Mouse (Mus musculus) limb, embryonic 14.5 days (tissue): ENCODE measurements around the gene Vps13d. TPM values are rescaled to one million over a fixed set of nuclear protein-coding genes. Genes with fewer than 3 reads are reported as not detected.
A peak's percentile ranks its signal among the peaks of the same experiment; 100 is the strongest.

Experiments used
- ATAC-seq: fragments of 200-750 bp; cut with Nextera tagmentation; 2 replicates; pipeline ENCODE4 v1.8.0; 2017; ENCODE audit warnings: low read depth, moderate number of reproducible peaks, moderate TSS enrichment; ENCODE audit not compliant: low FRiP score
- DNase-seq: peaks from one replicate; pipeline ENCODE4 v3.0.0-alpha.2; 2015; ENCODE audit warnings: low spot score
- H3K27ac ChIP-seq: fragments of 300-500 bp; sonication (generic); replicated peaks from 2 replicates; pipeline ENCODE4 v1.5.1; 2014; ENCODE audit warnings: low read depth, mild to moderate bottlenecking, low read length, moderate library complexity, mixed read lengths
- H3K27me3 ChIP-seq: fragments of 300-500 bp; sonication (generic); 2 replicates; pipeline ENCODE4 v1.6.1; 2014; ENCODE audit warnings: low read length, mixed read lengths; ENCODE audit not compliant: control insufficient read depth, insufficient read depth
- H3K36me3 ChIP-seq: fragments of 300-500 bp; sonication (generic); 2 replicates; pipeline ENCODE4 v1.6.1; 2014; ENCODE audit warnings: mild to moderate bottlenecking, low read length, moderate library complexity, mixed read lengths; ENCODE audit not compliant: control insufficient read depth, insufficient read depth
- H3K4me1 ChIP-seq: fragments of 300-500 bp; sonication (generic); 2 replicates; pipeline ENCODE4 v1.6.1; 2014; ENCODE audit warnings: antibody characterized with exemption, low read length, mixed read lengths; ENCODE audit not compliant: control insufficient read depth, insufficient read depth
- H3K4me2 ChIP-seq: fragments of 300-500 bp; sonication (generic); replicated peaks from 2 replicates; pipeline ENCODE4 v1.6.1; 2014; ENCODE audit warnings: low read depth, mild to moderate bottlenecking, low read length, moderate library complexity; ENCODE audit not compliant: severe bottlenecking
- H3K4me3 ChIP-seq: fragments of 300-500 bp; sonication (generic); replicated peaks from 2 replicates; pipeline ENCODE4 v1.5.1; 2014; ENCODE audit warnings: low read length
- H3K9ac ChIP-seq: fragments of 300-500 bp; sonication (generic); 2 replicates; pipeline ENCODE4 v1.6.1; 2014; ENCODE audit warnings: mild to moderate bottlenecking, low read depth, low read length, moderate library complexity; ENCODE audit not compliant: severe bottlenecking
- H3K9me3 ChIP-seq: fragments of 300-500 bp; sonication (generic); 2 replicates; pipeline ENCODE4 v1.6.1; 2016; ENCODE audit warnings: low read length; ENCODE audit not compliant: control insufficient read depth
- POLR2A ChIP-seq: fragments of 200-500 bp; IDR thresholded peaks from 2 replicates; pipeline ENCODE4 v1.8.0; 2012; ENCODE audit warnings: inconsistent platforms, mild to moderate bottlenecking, moderate library complexity, borderline replicate concordance; ENCODE audit not compliant: insufficient read depth, insufficient read length; ENCODE audit errors: extremely low read depth
- WGBS: fragments of 180-500 bp; shearing (Covaris S2); extraction: QIAGEN DNeasy Blood & Tissue Kit; methylation state at CpG from one replicate; pipeline ENCODE4 v1.1.7; 2014; 5-methylcytosine and 5-hydroxymethylcytosine counted together
- polyA plus RNA-seq, 2 experiments: library from polyadenylated mRNA; depleted of rRNA in 1 of 2; stranded (reverse) in 1 of 2; unstranded in 1 of 2; fragments of >200 nt; fragmentation: Nextera tagmentation in 1 of 2; extraction: Ambion mirVana in 1 of 2; gene quantifications; 2 replicates each; pipeline versions ENCODE4 v1.2.1 to v1.2.3; 2012 to 2014

Gene Vps13d
- polyA plus RNA-seq, 2 experiments: 16.8 to 26.3 TPM

GRCm38 (mm10) chr4:144998808-144999571 lies 195.8 kb downstream of the Vps13d start:
- no peak for DNase-seq
- Histone ChIP-seq H3K4me3 (no peak overlapping the region), H3K4me1 (peaks cover 39% of the 10 kb centered on the region), H3K36me3 (0 out of 2 replicates have a peak, but pooled peaks cover 2% of the 10 kb centered on the region), H3K9me3 (no peaks in the 10 kb centered on the region), H3K4me2 (0 out of 2 replicates have a peak overlapping the region, but pooled peaks have one; percentile 5), H3K9ac (no peak overlapping the region), H3K27ac (peak overlapping the region; percentile 79), H3K27me3 (no peaks in the 10 kb centered on the region)
- no peak for TF ChIP-seq POLR2A
- 65% methylated on average over 2 of the region's 2 CpGs for WGBS
- ATAC-seq: no peak

- H3K27ac ChIP-seq: no peak overlapping the region
- 0 out of 2 replicates have a peak, but pooled peaks cover 3% of the 10 kb centered on the region for H3K36me3 ChIP-seq
- H3K27me3 ChIP-seq: no peaks in the 10 kb centered on the region
- no peak for TF ChIP-seq POLR2A
- no peak overlapping the region for H3K9ac ChIP-seq
- peaks cover 44% of the 10 kb centered on the region for H3K4me1 ChIP-seq
- H3K4me3 ChIP-seq: no peak overlapping the region
- no peak for ATAC-seq
- no peak overlapping the region for H3K4me2 ChIP-seq
- 44% methylated on average over 3 of the region's 3 CpGs for WGBS
- no peak for DNase-seq
- H3K9me3 ChIP-seq: no peaks in the 10 kb centered on the region
Observed at GRCm38 (mm10) chr4:144997887-144998658, 196.7 kb downstream of the Vps13d start.

GRCm38 (mm10) chr4:144996996-144997820 lies 197.6 kb downstream of the Vps13d start:
- ATAC-seq: no peak
- Histone ChIP-seq H3K9ac (no peak overlapping the region), H3K4me2 (no peak overlapping the region), H3K36me3 (0 out of 2 replicates have a peak, but pooled peaks cover 3% of the 10 kb centered on the region), H3K9me3 (no peaks in the 10 kb centered on the region), H3K27ac (no peak overlapping the region), H3K27me3 (no peaks in the 10 kb centered on the region), H3K4me1 (peaks cover 45% of the 10 kb centered on the region), H3K4me3 (no peak overlapping the region)
- WGBS: 46% methylated on average over 6 of the region's 6 CpGs
- no peak for DNase-seq
- no peak for TF ChIP-seq POLR2A

- Histone ChIP-seq H3K9me3 (no peaks in the 10 kb centered on the region), H3K4me3 (no peak overlapping the region), H3K27ac (no peak overlapping the region), H3K9ac (no peak overlapping the region), H3K4me2 (no peak overlapping the region), H3K4me1 (peaks cover 44% of the 10 kb centered on the region), H3K36me3 (0 out of 2 replicates have a peak, but pooled peaks cover 3% of the 10 kb centered on the region), H3K27me3 (no peaks in the 10 kb centered on the region)
- DNase-seq: no peak
- no peak for ATAC-seq
- 68% methylated on average over 1 of the region's 1 CpGs for WGBS
- no peak for TF ChIP-seq POLR2A
Observed at GRCm38 (mm10) chr4:144995826-144996225, 199.0 kb downstream of the Vps13d start.
